Mouse (Mus musculus): ENCODE results near the gene Kcnmb3. TPM values are rescaled to one million over a fixed set of nuclear protein-coding genes. Genes with fewer than 3 reads are reported as not detected.

Gene Kcnmb3
- polyA plus RNA-seq, 1 experiment from 2014 or later = 0.16 TPM

DNA sequence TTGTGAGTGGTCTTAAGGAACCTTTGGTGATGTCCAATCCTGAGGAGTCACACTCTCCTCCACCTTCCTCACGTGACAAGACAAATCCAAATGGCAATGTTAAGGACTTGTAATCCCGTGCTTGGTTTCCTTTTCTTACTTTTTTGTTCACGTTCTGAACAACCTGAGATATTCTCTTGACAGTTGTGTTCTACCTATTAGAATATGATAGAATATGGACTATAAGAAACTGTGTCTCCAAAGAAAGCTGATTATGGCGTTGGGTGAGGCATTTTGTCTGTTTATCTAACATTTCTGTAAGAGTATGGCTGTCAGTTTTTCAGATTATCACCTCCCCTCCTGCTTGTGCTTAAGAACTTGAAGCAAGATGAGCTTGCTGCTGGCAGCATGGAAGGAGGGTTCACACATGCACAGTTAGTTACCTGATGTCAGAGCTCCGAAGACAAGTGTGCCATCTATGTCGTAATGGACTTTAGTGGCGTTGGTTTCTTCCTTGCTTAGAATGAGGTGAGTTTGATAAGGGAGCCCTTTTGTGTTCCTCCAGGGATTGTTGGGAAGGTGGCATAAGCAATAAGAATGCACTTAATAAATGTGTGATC lies 20.8 kb upstream of the Kcnmb3 start:
- Histone ChIP-seq H3K9ac (replicated peaks; ENCODE audit: low read depth, low read length) (no peak overlapping the region), H3K4me2 (ENCODE audit: low read depth, low read length) (no peak overlapping the region), H3K4me3 (ENCODE audit: low read depth, low read length) (no peak overlapping the region), H3K27ac (ENCODE audit: low read depth, low read length) (no peak overlapping the region), H3K4me1 (ENCODE audit: control insufficient read depth, insufficient read depth, low read length) (peaks cover 17% of the 10 kb centered on the region), H3K27me3 (ENCODE audit: control insufficient read depth, insufficient read depth, low read length) (no peaks in the 10 kb centered on the region), H3K36me3 (ENCODE audit: control insufficient read depth, insufficient read depth, low read length) (peaks cover 11% of the 10 kb centered on the region), H3K9me3 (ENCODE audit: control insufficient read depth, low read length) (no peaks in the 10 kb centered on the region)
- no peak for ATAC-seq (ENCODE audit: low read depth)
- WGBS = 90% methylated on average over 7 of the region's 7 CpGs

DNA sequence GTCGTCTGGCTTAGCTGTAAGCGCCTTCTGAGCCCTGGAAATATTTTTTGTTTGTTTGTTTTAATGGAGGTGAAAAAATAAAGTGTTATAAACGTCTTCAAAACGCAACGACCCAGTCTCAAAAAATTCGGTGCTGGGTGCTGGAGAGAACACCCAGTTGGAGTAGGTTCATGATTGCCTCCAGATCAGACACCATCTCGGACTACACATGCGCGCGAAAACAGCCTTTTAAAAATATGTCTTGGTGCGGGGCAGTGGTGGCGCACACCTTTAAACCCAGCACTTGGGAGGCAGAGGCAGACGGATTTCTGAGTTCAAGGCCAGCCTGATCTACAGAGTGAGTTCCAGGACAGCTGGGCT lies 19.1 kb upstream of the Kcnmb3 start:
- Histone ChIP-seq H3K9ac (replicated peaks; ENCODE audit: low read depth, low read length) (peak overlapping the region; percentile 95), H3K9me3 (ENCODE audit: control insufficient read depth, low read length) (no peaks in the 10 kb centered on the region), H3K36me3 (ENCODE audit: control insufficient read depth, insufficient read depth, low read length) (no peaks in the 10 kb centered on the region; the same call in 1 of the 2 replicates), H3K27me3 (ENCODE audit: control insufficient read depth, insufficient read depth, low read length) (no peaks in the 10 kb centered on the region), H3K4me3 (ENCODE audit: low read depth, low read length) (peak overlapping the region; percentile 88), H3K4me1 (ENCODE audit: control insufficient read depth, insufficient read depth, low read length) (peaks cover 17% of the 10 kb centered on the region), H3K27ac (ENCODE audit: low read depth, low read length) (peak overlapping the region; percentile 62), H3K4me2 (ENCODE audit: low read depth, low read length) (peak overlapping the region; percentile 87)
- 6% methylated on average over 13 of the region's 13 CpGs for WGBS
- no peak for ATAC-seq (ENCODE audit: low read depth)

DNA sequence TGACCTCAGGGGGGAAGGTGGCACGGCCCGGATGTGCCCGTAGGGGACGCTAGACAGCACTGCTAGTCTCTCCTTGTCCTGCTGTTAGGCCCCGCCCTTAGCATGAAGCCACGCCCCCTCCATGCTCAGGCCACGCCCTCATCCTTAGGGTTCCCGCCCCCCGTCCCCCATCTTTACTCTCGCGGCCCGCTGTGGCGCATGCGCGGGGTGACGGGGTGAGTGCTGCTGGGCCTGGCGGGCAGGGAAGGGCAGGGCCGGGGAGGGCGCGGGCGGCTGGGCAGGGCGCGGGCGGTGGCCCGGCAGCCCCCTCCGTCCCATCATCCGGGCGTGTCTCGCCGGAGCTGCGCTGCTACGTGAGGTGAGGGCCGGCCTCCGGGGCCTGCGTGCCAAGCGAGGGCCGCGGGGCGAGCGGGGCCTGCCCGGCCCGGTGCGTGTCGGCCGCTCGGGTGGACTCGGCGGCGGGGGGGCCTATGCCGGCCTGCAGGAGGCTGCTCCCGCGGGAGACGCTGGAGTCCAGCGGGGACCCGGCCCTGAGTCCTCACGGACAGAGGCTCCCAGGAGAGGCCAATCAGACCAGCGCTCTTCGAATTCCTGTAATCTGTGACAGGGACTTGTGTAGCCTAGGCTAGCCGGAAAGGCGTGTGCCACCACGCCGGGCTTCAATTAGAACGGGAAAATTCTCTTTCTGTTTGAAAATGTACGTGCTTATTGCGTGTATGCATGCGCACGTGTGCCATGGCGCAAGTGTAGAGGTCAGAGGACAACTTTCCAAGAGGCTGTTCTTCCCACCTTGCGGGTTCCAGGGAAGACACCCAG lies 18.6 kb upstream of the Kcnmb3 start:
- H3K9me3 ChIP-seq (ENCODE audit: control insufficient read depth, low read length) = no peaks in the 10 kb centered on the region
- H3K4me2 ChIP-seq (ENCODE audit: low read depth, low read length) = peak overlapping the region; percentile 87
- H3K4me3 ChIP-seq (ENCODE audit: low read depth, low read length) = peak overlapping the region; percentile 88
- peak; percentile 92 for ATAC-seq (ENCODE audit: low read depth)
- WGBS = under 1% methylated on average over 59 of the region's 69 CpGs
- peak overlapping the region; percentile 95 for H3K9ac ChIP-seq (replicated peaks; ENCODE audit: low read depth, low read length)
- H3K27ac ChIP-seq (ENCODE audit: low read depth, low read length) = peak overlapping the region; percentile 62
- no peaks in the 10 kb centered on the region for H3K27me3 ChIP-seq (ENCODE audit: control insufficient read depth, insufficient read depth, low read length)
- H3K36me3 ChIP-seq (ENCODE audit: control insufficient read depth, insufficient read depth, low read length) = no peaks in the 10 kb centered on the region; the same call in 1 of the 2 replicates
- H3K4me1 ChIP-seq (ENCODE audit: control insufficient read depth, insufficient read depth, low read length) = peaks cover 17% of the 10 kb centered on the region

DNA sequence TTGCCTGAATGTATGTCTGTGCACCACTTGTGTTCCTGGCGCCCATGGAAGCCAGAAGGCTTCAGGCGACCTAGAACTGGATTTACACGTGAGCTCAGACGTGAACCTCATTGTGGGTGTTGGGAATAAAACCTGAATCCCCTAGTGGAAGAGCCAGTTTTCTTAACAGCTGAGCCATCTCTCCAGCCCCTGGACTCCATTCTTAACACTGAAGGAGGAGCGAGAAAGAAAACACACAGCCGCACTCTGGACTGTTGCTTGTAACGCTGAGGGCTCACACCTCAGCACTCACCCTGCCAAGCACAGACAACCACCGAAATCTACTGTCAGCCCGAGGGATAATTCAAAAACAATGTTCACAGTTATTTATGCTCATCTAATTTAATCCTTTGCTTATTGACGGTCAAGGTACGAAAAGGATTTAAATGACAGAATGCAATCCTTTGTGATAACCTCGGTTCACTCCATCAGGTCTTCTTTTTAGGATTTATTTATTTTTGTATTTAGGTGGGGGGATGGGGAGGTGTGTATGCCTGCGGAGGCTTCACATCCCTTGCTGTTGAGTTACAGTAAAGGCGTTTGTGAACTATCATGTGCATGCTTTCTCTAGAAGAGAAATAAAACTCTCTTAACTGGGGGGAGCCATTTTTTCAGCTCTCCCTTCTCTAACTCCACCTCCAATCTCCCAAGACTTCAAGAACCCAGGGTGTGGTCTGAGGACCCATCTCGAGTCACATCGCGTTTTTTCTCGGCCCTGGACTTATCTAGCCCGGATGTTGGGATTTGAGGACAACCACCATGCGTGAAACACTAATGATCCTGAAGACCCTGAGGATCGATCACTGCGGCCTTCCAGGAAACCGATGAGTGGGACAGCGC lies 17.7 kb upstream of the Kcnmb3 start, which contains the start of gene Zfp639:
Gene Zfp639 (plus strand): TSS at position 764 of the 879 bp plus-strand sequence.
- H3K4me3 ChIP-seq (ENCODE audit: low read depth, low read length) = peak within 1 kb of the TSS; percentile 88
- no peaks in the 10 kb centered on the region for H3K27me3 ChIP-seq (ENCODE audit: control insufficient read depth, insufficient read depth, low read length)
- peaks cover 17% of the 10 kb centered on the region for H3K4me1 ChIP-seq (ENCODE audit: control insufficient read depth, insufficient read depth, low read length)
- peak within 1 kb of the TSS; percentile 95 for H3K9ac ChIP-seq (replicated peaks; ENCODE audit: low read depth, low read length)
- H3K27ac ChIP-seq (ENCODE audit: low read depth, low read length) = peak within 1 kb of the TSS; percentile 62
- 9% methylated on average over 24 of the region's 24 CpGs for WGBS
- no peaks in the 10 kb centered on the region; the same call in 1 of the 2 replicates for H3K36me3 ChIP-seq (ENCODE audit: control insufficient read depth, insufficient read depth, low read length)
- no peaks in the 10 kb centered on the region for H3K9me3 ChIP-seq (ENCODE audit: control insufficient read depth, low read length)
- peak; percentile 18; the same call in 1 of the 2 replicates for ATAC-seq (ENCODE audit: low read depth)
- peak within 1 kb of the TSS; percentile 87 for H3K4me2 ChIP-seq (ENCODE audit: low read depth, low read length)

DNA sequence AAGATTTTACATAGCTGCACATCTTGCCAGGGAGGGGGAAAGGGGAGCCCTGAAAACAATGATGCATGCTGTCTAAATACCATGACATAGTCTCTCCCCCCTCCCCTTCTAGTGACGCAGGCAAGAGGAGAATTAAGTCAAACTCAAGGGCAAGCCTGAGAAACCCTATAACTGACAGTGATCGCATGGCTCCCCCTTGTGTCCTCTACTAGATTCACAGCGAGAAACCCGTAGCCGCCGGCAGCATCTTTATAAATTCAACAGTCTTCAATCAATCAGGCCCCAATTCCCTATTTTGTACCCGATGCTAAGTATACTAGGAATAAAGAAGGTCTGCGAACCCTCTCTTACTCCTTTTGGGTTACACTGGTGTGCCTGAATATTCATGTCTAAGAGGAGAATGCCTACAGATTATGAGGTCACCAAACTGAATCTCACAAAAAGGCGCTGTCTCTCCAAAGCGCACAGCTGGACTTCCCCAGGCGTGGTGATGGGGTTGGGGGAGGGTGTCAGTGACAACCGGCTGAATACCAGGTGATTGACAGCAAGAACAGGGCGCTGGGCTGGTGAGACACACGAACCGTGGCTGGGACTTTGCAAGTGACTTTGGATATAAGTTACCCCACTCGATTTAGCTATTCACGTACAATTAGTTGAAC lies 16.8 kb upstream of the Kcnmb3 start:
- H3K9me3 ChIP-seq (ENCODE audit: control insufficient read depth, low read length) = no peaks in the 10 kb centered on the region
- 3% methylated on average over 17 of the region's 17 CpGs for WGBS
- H3K9ac ChIP-seq (replicated peaks; ENCODE audit: low read depth, low read length) = no peak overlapping the region
- peak overlapping the region; percentile 37; the same call in 1 of the 2 replicates for H3K4me2 ChIP-seq (ENCODE audit: low read depth, low read length)
- no peak for ATAC-seq (ENCODE audit: low read depth)
- H3K4me1 ChIP-seq (ENCODE audit: control insufficient read depth, insufficient read depth, low read length) = peaks cover 17% of the 10 kb centered on the region
- no peak overlapping the region for H3K27ac ChIP-seq (ENCODE audit: low read depth, low read length)
- no peaks in the 10 kb centered on the region for H3K36me3 ChIP-seq (ENCODE audit: control insufficient read depth, insufficient read depth, low read length)
- H3K4me3 ChIP-seq (ENCODE audit: low read depth, low read length) = no peak overlapping the region
- H3K27me3 ChIP-seq (ENCODE audit: control insufficient read depth, insufficient read depth, low read length) = no peaks in the 10 kb centered on the region

DNA sequence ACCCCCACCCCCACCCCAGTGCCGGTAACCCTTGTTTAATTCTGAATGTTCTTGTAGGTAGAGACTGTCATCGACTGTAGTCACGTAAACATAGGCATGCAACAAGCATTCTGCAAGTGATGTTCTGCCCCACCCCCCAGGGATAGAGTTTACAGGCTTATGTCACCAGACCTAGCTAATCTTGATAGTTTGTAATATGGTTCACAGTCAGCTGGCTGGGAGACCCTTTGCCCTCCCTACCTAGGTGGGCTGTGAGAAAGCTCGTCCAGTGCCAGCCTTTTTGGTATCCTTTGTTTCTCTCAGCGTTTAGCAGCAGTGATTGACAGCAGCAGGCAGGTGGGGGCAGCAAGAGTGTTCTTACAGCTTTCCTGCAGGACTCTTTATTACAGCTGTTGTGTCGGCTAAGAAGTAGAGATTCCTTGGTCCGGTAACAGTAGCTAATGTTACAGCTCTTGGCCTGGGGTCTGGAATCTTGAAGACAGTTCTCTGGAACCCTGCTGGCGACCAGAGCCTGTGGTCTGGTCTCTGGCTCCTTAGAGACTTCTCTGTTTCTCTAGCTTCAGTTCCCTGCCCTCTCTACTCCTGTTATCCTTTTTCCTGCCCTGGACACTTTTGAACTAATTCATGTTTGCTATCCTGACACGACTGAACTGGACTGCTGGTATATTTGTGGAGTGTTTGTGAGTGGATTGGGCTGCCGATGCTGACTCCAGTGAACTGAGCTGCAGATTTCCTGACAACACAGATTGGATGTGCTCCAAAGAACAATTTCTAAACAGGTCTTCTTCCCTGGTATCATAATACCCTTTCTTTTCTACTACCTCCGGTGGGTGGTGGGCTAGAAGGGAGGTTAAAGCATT lies 14.6 kb upstream of the Kcnmb3 start:
- H3K27me3 ChIP-seq (ENCODE audit: control insufficient read depth, insufficient read depth, low read length) = no peaks in the 10 kb centered on the region
- no peak overlapping the region for H3K27ac ChIP-seq (ENCODE audit: low read depth, low read length)
- H3K9me3 ChIP-seq (ENCODE audit: control insufficient read depth, low read length) = no peaks in the 10 kb centered on the region
- no peak overlapping the region for H3K9ac ChIP-seq (replicated peaks; ENCODE audit: low read depth, low read length)
- peaks cover 5% of the 10 kb centered on the region; the same call in 1 of the 2 replicates for H3K4me1 ChIP-seq (ENCODE audit: control insufficient read depth, insufficient read depth, low read length)
- no peak overlapping the region for H3K4me3 ChIP-seq (ENCODE audit: low read depth, low read length)
- H3K36me3 ChIP-seq (ENCODE audit: control insufficient read depth, insufficient read depth, low read length) = no peaks in the 10 kb centered on the region
- no peak overlapping the region for H3K4me2 ChIP-seq (ENCODE audit: low read depth, low read length)
- 69% methylated on average over 11 of the region's 11 CpGs for WGBS
- ATAC-seq (ENCODE audit: low read depth) = no peak

DNA sequence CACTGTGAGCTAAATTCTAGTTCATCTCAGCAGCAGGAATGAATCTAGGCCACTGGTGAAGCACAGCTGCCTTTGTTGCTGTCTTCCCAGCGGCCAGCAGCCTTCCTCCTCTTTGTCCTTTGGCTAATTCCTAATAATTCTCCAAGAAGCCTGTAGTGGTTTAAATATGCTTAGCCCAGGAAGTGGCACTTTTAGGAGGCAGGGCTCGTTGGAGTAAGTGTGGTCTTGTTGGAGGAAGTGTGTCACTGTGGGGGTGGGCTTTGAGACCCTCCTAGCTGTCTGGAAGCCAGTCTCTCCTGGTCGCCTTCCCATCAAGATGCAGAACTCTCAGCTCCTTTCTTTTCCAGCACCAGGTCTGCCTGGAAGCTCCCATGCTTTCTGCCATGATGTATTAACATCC lies 13.8 kb upstream of the Kcnmb3 start:
- H3K27ac ChIP-seq (ENCODE audit: low read depth, low read length) = no peak overlapping the region
- no peak for ATAC-seq (ENCODE audit: low read depth)
- H3K36me3 ChIP-seq (ENCODE audit: control insufficient read depth, insufficient read depth, low read length) = no peaks in the 10 kb centered on the region
- H3K4me3 ChIP-seq (ENCODE audit: low read depth, low read length) = no peak overlapping the region
- 81% methylated on average over 3 of the region's 3 CpGs for WGBS
- no peaks in the 10 kb centered on the region for H3K9me3 ChIP-seq (ENCODE audit: control insufficient read depth, low read length)
- H3K9ac ChIP-seq (replicated peaks; ENCODE audit: low read depth, low read length) = no peak overlapping the region
- no peak overlapping the region for H3K4me2 ChIP-seq (ENCODE audit: low read depth, low read length)
- no peaks in the 10 kb centered on the region for H3K27me3 ChIP-seq (ENCODE audit: control insufficient read depth, insufficient read depth, low read length)
- H3K4me1 ChIP-seq (ENCODE audit: control insufficient read depth, insufficient read depth, low read length) = no peaks in the 10 kb centered on the region

DNA sequence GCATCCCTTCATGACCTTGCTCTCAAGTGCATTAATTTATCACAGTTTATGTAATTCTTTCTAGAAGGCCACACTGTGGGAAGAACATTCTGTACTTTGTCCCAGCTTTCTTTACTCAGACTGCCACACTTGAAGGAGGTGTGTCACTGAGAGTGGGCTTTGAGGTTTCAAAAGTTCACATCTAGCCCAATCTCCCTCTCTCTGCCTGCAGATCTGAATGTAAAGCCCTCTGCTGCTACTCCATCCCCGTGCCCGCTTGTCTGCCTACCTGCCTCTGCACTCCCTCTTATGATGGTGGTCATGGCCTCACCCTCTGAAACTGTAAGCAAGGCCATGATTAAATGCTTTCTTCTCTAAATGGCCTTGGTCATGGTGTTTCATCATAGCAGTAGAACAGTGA lies 8.3 kb upstream of the Kcnmb3 start:
- H3K27me3 ChIP-seq (ENCODE audit: control insufficient read depth, insufficient read depth, low read length) = no peaks in the 10 kb centered on the region
- 91% methylated on average over 2 of the region's 2 CpGs for WGBS
- no peak for ATAC-seq (ENCODE audit: low read depth)
- H3K4me3 ChIP-seq (ENCODE audit: low read depth, low read length) = no peak overlapping the region
- H3K4me1 ChIP-seq (ENCODE audit: control insufficient read depth, insufficient read depth, low read length) = no peaks in the 10 kb centered on the region
- H3K4me2 ChIP-seq (ENCODE audit: low read depth, low read length) = no peak overlapping the region
- H3K9me3 ChIP-seq (ENCODE audit: control insufficient read depth, low read length) = no peaks in the 10 kb centered on the region
- H3K36me3 ChIP-seq (ENCODE audit: control insufficient read depth, insufficient read depth, low read length) = no peaks in the 10 kb centered on the region
- no peak overlapping the region for H3K27ac ChIP-seq (ENCODE audit: low read depth, low read length)
- no peak overlapping the region for H3K9ac ChIP-seq (replicated peaks; ENCODE audit: low read depth, low read length)
